Mouse (Mus musculus) spleen, adult 10 weeks (tissue): ENCODE data around the gene Rnaset2b. TPM values are rescaled to one million over a fixed set of nuclear protein-coding genes. Genes with fewer than 3 reads are reported as not detected.

Experiments
- polyA plus RNA-seq: library from polyadenylated mRNA; stranded (reverse); fragments of 350-450 nt; fragmentation: Illumina TruSeq; extraction: RNeasy Lipid Tissue Mini Kit (QIAGEN cat#74804); gene quantifications from one replicate; pipeline ENCODE4 v1.2.3, GENCODE M21; 2015; ENCODE audit warnings: low replicate concordance; ENCODE audit not compliant: insufficient read depth

Gene Rnaset2b
- polyA plus RNA-seq = 413 TPM

DNA sequence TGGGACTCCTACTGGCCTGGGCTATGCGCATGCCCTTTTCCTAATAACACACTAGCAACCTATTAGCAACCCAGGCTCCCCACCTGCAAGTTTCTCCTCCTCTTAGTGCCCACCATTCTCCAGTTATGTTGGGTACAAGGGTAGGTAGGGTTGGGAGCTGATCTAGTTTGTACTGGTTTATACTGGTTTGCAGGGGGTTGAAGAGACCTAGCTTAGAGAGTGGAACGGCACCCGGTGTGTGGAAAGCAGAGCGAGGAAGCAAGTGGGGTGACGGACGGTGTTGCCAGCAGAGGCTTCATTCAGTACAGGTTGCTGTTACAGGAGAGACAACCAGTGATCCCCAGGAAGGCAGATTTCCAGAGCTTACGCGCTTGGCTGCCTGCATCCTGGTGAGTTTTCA, at the start of gene Rnaset2b:
Gene Rnaset2b (plus strand): TSS at position 301 of the 400 bp plus-strand sequence.

GRCm38 (mm10) chr17:6947984-6948768, 22.3 kb upstream of the Rnaset2b start, which contains the start of gene Rsph3b:
Rsph3b (minus strand) TSS chr17:6948682.

GRCm38 (mm10) chr17:6960776-6961175, 9.7 kb upstream of the Rnaset2b start, which contains the start of gene Tagap1:
Tagap1 (minus strand) TSS chr17:6961156.

GRCm38 (mm10) chr17:6978287-6979248, 8.1 kb downstream of the Rnaset2b start, which contains the start of gene Gm49721:
Gm49721 (plus strand) TSS chr17:6978904.

GRCm38 (mm10) chr17:7025257-7025656, 54.8 kb downstream of the Rnaset2b start, which contains the start of gene Gm1604a:
Gm1604a (plus strand) TSS chr17:7025568.

Other genes starting within 250 kb of the Rnaset2b start
- gene Ezr, start 187.8 kb upstream of the Rnaset2b start, polyA plus RNA-seq = 161 TPM
- 20.9 TPM for gene Rsph3b, start 22.0 kb upstream of the Rnaset2b start, polyA plus RNA-seq
- 42.7 TPM for gene Tagap1, start 9.5 kb upstream of the Rnaset2b start, polyA plus RNA-seq
- not detected for gene Gm49721, start 8.3 kb downstream of the Rnaset2b start, polyA plus RNA-seq
- not detected for gene Gm1604a, start 54.9 kb downstream of the Rnaset2b start, polyA plus RNA-seq
- 3.2 TPM for gene Rps6ka2, start 199.5 kb downstream of the Rnaset2b start, polyA plus RNA-seq